Mouse (Mus musculus): ENCODE measurements around the gene Capn7.

DNA sequence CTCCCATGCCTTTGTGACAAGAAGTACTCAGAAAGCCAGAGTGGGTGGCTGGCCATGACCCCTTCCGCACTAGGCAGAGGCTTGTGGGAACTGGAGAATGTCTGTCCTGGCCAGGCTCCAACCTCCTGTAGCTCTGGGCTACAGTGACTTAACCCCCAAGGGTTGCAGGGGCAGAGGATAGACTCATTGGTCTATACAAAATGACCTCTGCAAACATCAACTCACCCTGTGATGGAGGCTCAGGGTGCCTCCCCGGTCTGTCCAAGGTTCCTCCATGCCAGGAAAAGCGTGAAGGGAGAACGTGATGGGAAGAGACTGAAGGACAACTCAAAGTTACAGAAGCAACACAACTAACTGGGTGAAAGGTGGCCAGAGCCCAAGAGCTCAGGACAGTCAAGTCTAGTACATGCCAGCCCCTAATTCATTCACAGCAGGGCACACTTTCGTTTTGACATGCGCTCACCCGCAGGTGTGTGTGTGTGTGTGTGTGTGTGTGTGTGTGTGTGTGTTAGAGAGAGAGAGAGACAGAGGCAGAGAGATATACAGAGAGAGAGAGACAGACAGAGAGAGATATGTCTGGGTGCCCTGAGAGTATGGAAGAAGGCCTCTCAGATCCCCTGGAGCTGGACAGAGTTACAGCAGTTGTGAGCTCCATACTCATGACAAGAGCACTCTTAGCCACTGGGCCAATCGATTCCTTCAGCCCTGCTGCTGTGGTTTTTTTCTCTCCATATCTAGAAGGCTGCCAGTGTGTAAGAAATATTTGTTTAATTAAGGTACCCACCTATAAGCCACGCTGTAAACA, 61.6 kb downstream of the Capn7 start:
- no peak for TF ChIP-seq POLR2A (IDR thresholded peaks at IDR 0.05; ENCODE audit: borderline replicate concordance, insufficient read depth, low read length)
- TF ChIP-seq CTCF (IDR thresholded peaks at IDR 0.05; ENCODE audit: borderline replicate concordance, insufficient read depth, low read depth, low read length), result no peak
